Comparison of ENCODE assay signal across 12 mouse cellular contexts in genomic region chr11:110942695-110943135, GRCm38 (mm10). TPM values are rescaled to one million over a fixed set of nuclear protein-coding genes. Genes with fewer than 3 reads are reported as not detected.
DNase-seq lines count a peak whose midpoint lies in the region; ATAC-seq lines count a peak whose summit lies in the region.
"Had no signal": no experiment of that assay in that cellular context is flagged by ENCODE, and none has a peak within 500 bp of the region (broad histone marks: within the 10 kb centered on the region; RNA-seq: fewer than 3 reads in every experiment).

No protein-coding gene starts in this region.

- intact Hi-C loops in left cerebral cortex, postnatal 10 days (cut with DNase I): no loop called here

- H3K27me3 ChIP-seq in hindbrain, embryonic 10.5 days (ENCODE audit: insufficient read depth, poor library complexity, severe bottlenecking): no peaks in the 10 kb centered on the region
- H3K27me3 ChIP-seq in hindbrain, embryonic 13.5 days: no peaks in the 10 kb centered on the region
- no peaks in the 10 kb centered on the region for H3K27me3 ChIP-seq in intestine, embryonic 15.5 days (replicated peaks)
- no peaks in the 10 kb centered on the region for H3K27me3 ChIP-seq in hindbrain, embryonic 14.5 days (ENCODE audit: control insufficient read depth, insufficient read depth, low read length)
- H3K27me3 ChIP-seq: CH12.LX; lung, embryonic 15.5 days had no signal

- H3K9ac ChIP-seq in hindbrain, embryonic 13.5 days: no peak overlapping the region
- H3K9ac ChIP-seq in intestine, embryonic 15.5 days: no peak overlapping the region
- H3K9ac ChIP-seq in hindbrain, embryonic 14.5 days: no peak overlapping the region
- H3K9ac ChIP-seq: lung, embryonic 15.5 days had no signal

- H3K36me3 ChIP-seq in hindbrain, embryonic 10.5 days: no peaks in the 10 kb centered on the region
- no peaks in the 10 kb centered on the region for H3K36me3 ChIP-seq in hindbrain, embryonic 13.5 days
- no peaks in the 10 kb centered on the region for H3K36me3 ChIP-seq in intestine, embryonic 15.5 days
- H3K36me3 ChIP-seq in hindbrain, embryonic 14.5 days (replicated peaks; ENCODE audit: control insufficient read depth, insufficient read depth): no peaks in the 10 kb centered on the region
- H3K36me3 ChIP-seq: lung, embryonic 15.5 days had no signal

- peak overlapping the region; percentile 29; the same call in 1 of the 2 replicates for H3K27ac ChIP-seq in hindbrain, embryonic 10.5 days
- H3K27ac ChIP-seq in hindbrain, embryonic 13.5 days: no peak overlapping the region
- peak overlapping the region; percentile 48; the same call in 1 of the 2 replicates for H3K27ac ChIP-seq in intestine, embryonic 15.5 days
- no peak overlapping the region for H3K27ac ChIP-seq in hindbrain, embryonic 14.5 days
- H3K27ac ChIP-seq: heart, adult 2 months; lung, embryonic 15.5 days had no signal

- no peak overlapping the region for H3K4me3 ChIP-seq in hindbrain, embryonic 10.5 days
- no peak overlapping the region for H3K4me3 ChIP-seq in hindbrain, embryonic 13.5 days
- H3K4me3 ChIP-seq in intestine, embryonic 15.5 days (replicated peaks): no peak overlapping the region
- no peak overlapping the region for H3K4me3 ChIP-seq in hindbrain, embryonic 14.5 days (replicated peaks; ENCODE audit: low read length)
- H3K4me3 ChIP-seq: heart, adult 2 months; lung, embryonic 15.5 days had no signal

- DNase-seq in hindbrain, embryonic 10.5 days (ENCODE audit: low spot score): no peak
- DNase-seq in embryo, embryonic 10 days (ENCODE audit: low spot score): peak; percentile 24
- peak; percentile 18 for DNase-seq in retina, embryonic 14.5 days (ENCODE audit: low spot score)
- DNase-seq in left cerebral cortex, postnatal 10 days (ENCODE audit: extremely low spot score in 1 of 2, low spot score in 2 of 2): no peak
- DNase-seq in frontal cortex, postnatal 14 days (ENCODE audit: low spot score in 2 of 2): no peak
- DNase-seq in hindbrain, embryonic 14.5 days (ENCODE audit: low spot score): no peak
- DNase-seq: thymus, adult 2 months had no signal

- no peak overlapping the region for H3K4me2 ChIP-seq in hindbrain, embryonic 13.5 days
- peak overlapping the region; percentile 39 for H3K4me2 ChIP-seq in intestine, embryonic 15.5 days (replicated peaks)
- H3K4me2 ChIP-seq in hindbrain, embryonic 14.5 days (replicated peaks): no peak overlapping the region
- H3K4me2 ChIP-seq: lung, embryonic 15.5 days had no signal

- 54% methylated on average over 6 of the region's 6 CpGs for WGBS in hindbrain, embryonic 10.5 days
- WGBS in hindbrain, embryonic 13.5 days: 55% methylated on average over 6 of the region's 6 CpGs
- WGBS in intestine, embryonic 15.5 days: 20% methylated on average over 6 of the region's 6 CpGs
- WGBS in hindbrain, embryonic 14.5 days: 56% methylated on average over 6 of the region's 6 CpGs

- no peak for ATAC-seq in hindbrain, embryonic 13.5 days (ENCODE audit: low FRiP score)
- peak; percentile 98 for ATAC-seq in intestine, embryonic 15.5 days
- ATAC-seq in hindbrain, embryonic 14.5 days (ENCODE audit: low FRiP score): no peak

- H3K9me3 ChIP-seq in hindbrain, embryonic 10.5 days: no peaks in the 10 kb centered on the region
- H3K9me3 ChIP-seq in hindbrain, embryonic 13.5 days: no peaks in the 10 kb centered on the region
- no peaks in the 10 kb centered on the region for H3K9me3 ChIP-seq in intestine, embryonic 15.5 days
- H3K9me3 ChIP-seq in hindbrain, embryonic 14.5 days (ENCODE audit: control insufficient read depth, low read length): no peaks in the 10 kb centered on the region
- H3K9me3 ChIP-seq: lung, embryonic 15.5 days had no signal

- H3K4me1 ChIP-seq in hindbrain, embryonic 10.5 days (replicated peaks): peaks cover 13% of the 10 kb centered on the region
- H3K4me1 ChIP-seq in hindbrain, embryonic 13.5 days (replicated peaks): no peaks in the 10 kb centered on the region
- H3K4me1 ChIP-seq in intestine, embryonic 15.5 days (replicated peaks): no peaks in the 10 kb centered on the region
- no peaks in the 10 kb centered on the region for H3K4me1 ChIP-seq in hindbrain, embryonic 14.5 days (replicated peaks; ENCODE audit: control insufficient read depth, insufficient read depth, low read length)
- H3K4me1 ChIP-seq: lung, embryonic 15.5 days had no signal

RNA-seq across cellular contexts. Expression of gene Kcnj16, which starts 25.1 kb away (rescaled TPM):
- not detected in 2 replicates for polyA plus RNA-seq in hindbrain, embryonic 10.5 days (2016; fragmentation: Nextera tagmentation; extraction: Ambion mirVana)
- polyA plus RNA-seq in hindbrain, embryonic 13.5 days (2015; fragmentation: Nextera tagmentation; extraction: Ambion mirVana): 0.36 and 0.60 TPM in 2 replicates
- polyA plus RNA-seq in intestine, embryonic 15.5 days (2015; fragmentation: Nextera tagmentation; extraction: Ambion mirVana): 0.14 TPM in 2 replicates
- total RNA-seq in left cerebral cortex, postnatal 10 days (2021): 10 to 100 TPM; 16.8 to 16.9 TPM
- 2.5 and 3.5 TPM in 2 replicates for polyA plus RNA-seq in hindbrain, embryonic 14.5 days (2014; fragmentation: Nextera tagmentation; extraction: Ambion mirVana)
- total RNA-seq: CH12.LX had no signal
- polyA plus RNA-seq: heart, adult 2 months; lung, embryonic 15.5 days had no signal

Comparison
In these comparisons a context has a peak if more than half of its experiments do, and no peak if none do; other contexts are left out.
1. H3K27ac ChIP-seq: peak in hindbrain, embryonic 10.5 days (single experiment) and intestine, embryonic 15.5 days (single experiment); none in hindbrain, embryonic 13.5 days (single experiment) and hindbrain, embryonic 14.5 days (single experiment).
2. DNase-seq: peak in embryo, embryonic 10 days (single experiment) and retina, embryonic 14.5 days (single experiment); none in hindbrain, embryonic 10.5 days (single experiment), left cerebral cortex, postnatal 10 days (0 of 2), frontal cortex, postnatal 14 days (0 of 2) and hindbrain, embryonic 14.5 days (single experiment).